Mouse (Mus musculus) CH12.LX (cell line): ENCODE results near the gene B3gnt7. TPM values are rescaled to one million over a fixed set of nuclear protein-coding genes. Genes with fewer than 3 reads are reported as not detected.

Experiments
- DNase-seq: peaks from one replicate; pipeline ENCODE4 v3.0.0-alpha.2; 2013; ENCODE audit errors: extremely low read depth
- H3K27ac ChIP-seq: 2 replicates; pipeline ENCODE4 v1.5.1; 2012; ENCODE audit warnings: low read depth, mild to moderate bottlenecking, control low read depth, moderate library complexity; ENCODE audit not compliant: insufficient read depth
- H3K27me3 ChIP-seq: replicated peaks from 2 replicates; pipeline ENCODE3; 2012; ENCODE audit warnings: inconsistent platforms
- H3K36me3 ChIP-seq, 2 experiments: replicated peaks in 1 of 2; 2 replicates each; pipeline versions ENCODE3 to v1.6.1; 2012; ENCODE audit warnings: inconsistent platforms in 1 of 2, low read length in 1 of 2, mild to moderate bottlenecking in 1 of 2, mixed read lengths in 1 of 2, moderate library complexity in 1 of 2; ENCODE audit not compliant: control insufficient read depth in 1 of 2, insufficient read depth in 1 of 2
- H3K4me1 ChIP-seq, 2 experiments: 2 replicates each; pipeline ENCODE4 v1.6.1; 2012; ENCODE audit warnings: inconsistent platforms in 1 of 2, moderate library complexity in 1 of 2; ENCODE audit not compliant: insufficient read depth in 2 of 2, control insufficient read depth in 1 of 2
- H3K4me2 ChIP-seq: 2 replicates; pipeline ENCODE4 v1.6.1; 2012; ENCODE audit warnings: low read depth, mild to moderate bottlenecking, control low read depth; ENCODE audit not compliant: poor library complexity, insufficient read depth, severe bottlenecking
- H3K4me3 ChIP-seq, 3 experiments: fragments of 150-350 bp in 1 of 3; sonication (generic) in 1 of 3; replicated peaks in 1 of 3; 2 replicates each; pipeline versions ENCODE3 to v1.5.1; 2011 to 2012; ENCODE audit warnings: low read depth in 2 of 3, low read length in 2 of 3, mild to moderate bottlenecking in 2 of 3, moderate library complexity in 2 of 3, control low read depth in 1 of 3, improper control_type of control experiment in 1 of 3, inconsistent platforms in 1 of 3, mixed read lengths in 1 of 3; ENCODE audit not compliant: poor library complexity in 1 of 3
- H3K79me2 ChIP-seq: replicated peaks from 2 replicates; pipeline ENCODE4 v1.6.1; 2012; ENCODE audit warnings: mild to moderate bottlenecking, moderate library complexity; ENCODE audit not compliant: control insufficient read depth, poor library complexity, insufficient read depth, severe bottlenecking; ENCODE audit errors: extremely low read depth
- H3K9ac ChIP-seq: 2 replicates; pipeline ENCODE4 v1.6.1; 2012; ENCODE audit warnings: low read depth, mild to moderate bottlenecking, control low read depth, moderate library complexity; ENCODE audit not compliant: insufficient read depth
- H3K9me3 ChIP-seq: replicated peaks from 2 replicates; pipeline ENCODE3; 2012; ENCODE audit warnings: low read length, inconsistent platforms, mixed read lengths
- CHD2 ChIP-seq: IDR thresholded peaks from 2 replicates; pipeline ENCODE4 v1.6.1; 2011; ENCODE audit warnings: low read length, improper control_type of control experiment
- CTCF ChIP-seq, 2 experiments: IDR thresholded peaks in 1 of 2; conservative IDR thresholded peaks in 1 of 2; 2 replicates each; pipeline ENCODE4 v1.5.1; 2011 to 2012; ENCODE audit warnings: low read depth in 2 of 2, low read length in 2 of 2, improper control_type of control experiment in 1 of 2, inconsistent platforms in 1 of 2, mild to moderate bottlenecking in 1 of 2, moderate library complexity in 1 of 2
- HCFC1 ChIP-seq: IDR thresholded peaks from 2 replicates; pipeline ENCODE4 v1.6.1; 2012; ENCODE audit warnings: low read depth, mild to moderate bottlenecking, inconsistent platforms, low read length, improper control_type of control experiment
- MAZ ChIP-seq: IDR thresholded peaks from 2 replicates; pipeline ENCODE4 v1.6.1; 2012; ENCODE audit warnings: low read depth, mild to moderate bottlenecking, inconsistent platforms, low read length, improper control_type of control experiment, moderate library complexity
- PAX5 ChIP-seq: IDR thresholded peaks from 2 replicates; pipeline ENCODE4 v1.6.1; 2012; ENCODE audit warnings: low read length, inconsistent platforms, mixed read lengths
- POLR2A ChIP-seq: IDR thresholded peaks from 2 replicates; pipeline ENCODE4 v1.6.1; 2011; ENCODE audit warnings: low read depth, mild to moderate bottlenecking, improper control_type of control experiment, low read length
- POLR2AphosphoS2 ChIP-seq: IDR thresholded peaks from 2 replicates; pipeline ENCODE4 v1.6.1; 2011; ENCODE audit warnings: low read depth, low read length, improper control_type of control experiment
- SIN3A ChIP-seq: IDR thresholded peaks from 2 replicates; pipeline ENCODE4 v1.6.1; 2012; ENCODE audit warnings: low read length, improper control_type of control experiment, inconsistent platforms
- SMC3 ChIP-seq: IDR thresholded peaks from 2 replicates; pipeline ENCODE4 v1.6.1; 2011; ENCODE audit warnings: low read depth, low read length, improper control_type of control experiment
- ZNF384 ChIP-seq: IDR thresholded peaks from 2 replicates; pipeline ENCODE4 v1.6.1; 2012; ENCODE audit warnings: low read depth, low read length, improper control_type of control experiment, inconsistent platforms
- dilution Hi-C: fragments of 300-500 bp; cut with MboI; formaldehyde crosslinking; loops from 2 replicates; pipeline ENCODE4 v1.14.3; 2020; ENCODE audit warnings: low sequenced_read_pairs; ENCODE audit not compliant: extremely low pct_unique_long_range_greater_than_20kb, extremely low pct_ligation_motif_present
- in situ Hi-C: fragments of 300-500 bp; cut with MboI; formaldehyde crosslinking; loops from 3 replicates; pipeline ENCODE4 v1.14.3; 2019; ENCODE audit warnings: low sequenced_read_pairs, low pct_ligation_motif_present, low pct_unique_long_range_greater_than_20kb, mixed read lengths
- polyA plus RNA-seq: library from polyadenylated mRNA; unstranded; fragments of >175 nt; gene quantifications from 2 replicates; pipeline ENCODE4 v1.2.1, GENCODE M21; 2012; ENCODE audit warnings: low read depth; ENCODE audit not compliant: insufficient read length
- total RNA-seq, 2 experiments: library from RNA; depleted of rRNA; stranded (reverse); fragments of 300-350 nt in 1 of 2; fragments of >200 nt in 1 of 2; gene quantifications; 2 replicates each; pipeline ENCODE4 v1.2.3; 2012 to 2014

The B3gnt7 gene
- total and polyA plus RNA-seq, 3 experiments = 0.17 TPM; not detected in 2

DNA sequence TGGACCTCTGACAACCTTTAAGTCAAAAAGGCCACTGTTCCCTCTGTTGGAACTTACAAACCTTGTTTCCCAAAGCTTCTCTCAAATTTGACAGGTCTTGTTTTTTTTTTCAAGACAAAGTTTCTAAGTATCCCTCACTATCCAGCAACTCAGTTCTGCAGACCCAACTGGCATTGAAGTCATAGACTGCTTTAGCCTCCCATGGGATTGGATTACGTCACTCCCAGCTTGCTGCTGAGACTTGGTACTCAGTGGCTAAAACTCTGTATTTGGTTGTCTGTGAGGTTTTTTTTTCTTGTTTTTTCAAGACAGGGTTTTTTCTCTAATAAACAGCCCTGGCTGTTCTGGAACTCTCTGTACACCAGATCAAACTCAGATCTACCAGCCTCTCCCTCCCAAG, 47.1 kb downstream of the B3gnt7 start:
- Histone ChIP-seq H3K36me3 (peaks cover 66 to 91% of the 10 kb centered on the region in 2 experiments), H3K27ac (no peak overlapping the region), H3K4me3 (no peak overlapping the region), H3K9me3 (no peaks in the 10 kb centered on the region), H3K9ac (no peak overlapping the region), H3K4me2 (no peak overlapping the region), H3K27me3 (no peaks in the 10 kb centered on the region), H3K4me1 (peaks cover 0 to 16% of the 10 kb centered on the region in 2 experiments; a peak in 2 of 4 replicates), H3K79me2 (peaks cover 14% of the 10 kb centered on the region)
- dilution Hi-C loops = loop anchor here (25.0 kb wide), 1 partner anchor 162 kb away; no protein-coding TSS in a partner anchor
- DNase-seq = no peak
- in situ Hi-C loops = no loop called here
- TF ChIP-seq ZNF384 = no peak
- TF ChIP-seq PAX5 = no peak
- TF ChIP-seq POLR2A = peak; percentile 3; the same call in 1 of the 2 replicates
- no peak for TF ChIP-seq SIN3A
- TF ChIP-seq MAZ = no peak
- TF ChIP-seq POLR2AphosphoS2 = 0 out of 2 replicates have a peak, but pooled peaks have one; percentile 3
- no peak for TF ChIP-seq SMC3

DNA sequence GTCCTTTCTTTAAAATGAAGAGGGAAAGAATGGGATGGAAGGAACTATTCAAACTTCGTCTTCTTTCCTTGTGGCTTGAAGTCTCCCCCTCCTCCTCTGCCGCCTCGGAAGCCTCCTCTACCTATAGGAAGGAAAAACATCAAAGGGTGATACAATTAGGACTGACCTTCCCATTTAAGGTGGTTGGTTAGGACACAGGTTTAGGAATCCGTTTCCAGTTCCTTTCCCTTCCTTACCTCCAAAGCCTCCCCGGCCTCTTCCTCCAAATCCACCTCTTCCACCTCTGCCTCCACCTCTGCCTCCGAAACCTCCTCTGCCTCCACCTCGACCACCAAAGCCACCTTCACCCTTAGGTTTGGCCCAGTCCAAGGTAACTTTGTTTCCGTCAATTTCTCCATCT, 47.9 kb downstream of the B3gnt7 start:
- Histone ChIP-seq H3K9ac (no peak overlapping the region), H3K27ac (no peak overlapping the region)
- DNase-seq = no peak
- no peak for TF ChIP-seq CTCF (conservative IDR thresholded peaks at IDR 0.05 in 1 of 2, IDR thresholded peaks at IDR 0.05 in 1 of 2; ENCODE audit: low read depth in 2 of 2, low read length in 2 of 2)
- TF ChIP-seq SMC3 = no peak
- 0 out of 2 replicates have a peak, but pooled peaks have one; percentile 20 for TF ChIP-seq POLR2A
- TF ChIP-seq POLR2AphosphoS2 = no peak
- TF ChIP-seq, all 38 proteins: peak for 1
- Histone ChIP-seq H3K4me3 (no peak overlapping the region), H3K36me3 (peaks cover 75 to 94% of the 10 kb centered on the region in 2 experiments), H3K79me2 (peaks cover 21% of the 10 kb centered on the region), H3K27me3 (no peaks in the 10 kb centered on the region), H3K9me3 (no peaks in the 10 kb centered on the region), H3K4me2 (no peak overlapping the region), H3K4me1 (peaks cover 0 to 25% of the 10 kb centered on the region in 2 experiments; a peak in 2 of 4 replicates)
- in situ Hi-C loops (no loop called here), dilution Hi-C loops (no loop called here)

DNA sequence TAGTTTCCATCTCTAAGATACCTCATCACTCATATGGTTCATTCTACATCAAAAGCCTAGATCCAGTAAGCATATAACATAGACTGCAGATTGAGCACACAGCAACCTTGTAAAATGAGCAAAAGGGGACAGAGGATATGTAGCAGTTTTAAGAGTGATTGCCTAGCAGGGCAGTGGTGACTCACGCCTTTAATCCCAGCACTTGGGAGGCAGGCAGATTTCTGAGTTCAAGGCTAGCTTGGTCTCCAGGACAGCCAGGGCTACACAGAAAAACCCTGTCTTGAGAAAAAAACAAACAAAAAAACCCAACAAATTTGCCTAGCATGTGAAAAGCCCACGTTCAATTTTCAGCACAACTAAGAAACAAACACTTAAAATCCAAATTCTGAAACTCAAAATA, 51.6 kb downstream of the B3gnt7 start:
- Histone ChIP-seq H3K9ac (no peak overlapping the region), H3K79me2 (peaks cover 50% of the 10 kb centered on the region)
- TF ChIP-seq CHD2 = peak; percentile 16; the same call in 1 of the 2 replicates
- TF ChIP-seq HCFC1 = no peak
- TF ChIP-seq SIN3A = 0 out of 2 replicates have a peak, but pooled peaks have one; percentile 23
- TF ChIP-seq, all 38 proteins: peak for 2
- no peak overlapping the region for H3K4me2 ChIP-seq
- H3K4me3 ChIP-seq = no peak overlapping the region
- no peaks in the 10 kb centered on the region for H3K9me3 ChIP-seq
- no peak for DNase-seq
- H3K27ac ChIP-seq = no peak overlapping the region
- dilution Hi-C loops = no loop called here
- H3K36me3 ChIP-seq = peaks cover 70 to 88% of the 10 kb centered on the region in 2 experiments
- no peaks in the 10 kb centered on the region for H3K27me3 ChIP-seq
- in situ Hi-C loops = no loop called here
- peaks cover 4 to 44% of the 10 kb centered on the region in 2 experiments for H3K4me1 ChIP-seq

Other genes with a start within 250 kb of the B3gnt7 start
- 87.6 and 129 TPM in 2 replicates for gene Psmd1, start 238.4 kb upstream of the B3gnt7 start, total RNA-seq (2012; rRNA removed)
- 134 and 156 TPM in 2 replicates for gene Psmd1, start 238.4 kb upstream of the B3gnt7 start, total RNA-seq (2014; rRNA removed)
- 191 and 196 TPM in 2 replicates for gene Psmd1, start 238.4 kb upstream of the B3gnt7 start, polyA plus RNA-seq
- 0.08 TPM in 1 of 2 replicates, not detected in the other for gene Htr2b, start 190.9 kb upstream of the B3gnt7 start, total RNA-seq (2012; rRNA removed)
- gene Htr2b, start 190.9 kb upstream of the B3gnt7 start, total RNA-seq (2014; rRNA removed) = not detected in 2 replicates
- 0.47 and 0.61 TPM in 2 replicates for gene Htr2b, start 190.9 kb upstream of the B3gnt7 start, polyA plus RNA-seq
- 0.47 and 1.6 TPM in 2 replicates for gene Gm21972, start 169.2 kb upstream of the B3gnt7 start, total RNA-seq (2012; rRNA removed)
- gene Gm21972, start 169.2 kb upstream of the B3gnt7 start, total RNA-seq (2014; rRNA removed) = 4.4 and 5.3 TPM in 2 replicates
- gene Gm21972, start 169.2 kb upstream of the B3gnt7 start, polyA plus RNA-seq = 38.2 and 78.8 TPM in 2 replicates
- gene Armc9, start 148.1 kb upstream of the B3gnt7 start, total RNA-seq (2012; rRNA removed) = 8.4 and 10.9 TPM in 2 replicates
- 14.3 and 15.5 TPM in 2 replicates for gene Armc9, start 148.1 kb upstream of the B3gnt7 start, total RNA-seq (2014; rRNA removed)
- 15.1 and 15.2 TPM in 2 replicates for gene Armc9, start 148.1 kb upstream of the B3gnt7 start, polyA plus RNA-seq
- 359 and 490 TPM in 2 replicates for gene Ncl, start 56.6 kb downstream of the B3gnt7 start, total RNA-seq (2012; rRNA removed)
- 176 and 184 TPM in 2 replicates for gene Ncl, start 56.6 kb downstream of the B3gnt7 start, total RNA-seq (2014; rRNA removed)
- gene Ncl, start 56.6 kb downstream of the B3gnt7 start, polyA plus RNA-seq = 2,617 and 2,771 TPM in 2 replicates
- 0.13 TPM in 1 of 2 replicates, not detected in the other for gene Nmur1, start 123.4 kb downstream of the B3gnt7 start, total RNA-seq (2012; rRNA removed)
- not detected in 2 replicates for gene Nmur1, start 123.4 kb downstream of the B3gnt7 start, total RNA-seq (2014; rRNA removed)
- 0.16 TPM in 1 of 2 replicates, not detected in the other for gene Nmur1, start 123.4 kb downstream of the B3gnt7 start, polyA plus RNA-seq
- gene Tex44, start 123.5 kb downstream of the B3gnt7 start, total RNA-seq (2012; rRNA removed) = not detected in 2 replicates
- gene Tex44, start 123.5 kb downstream of the B3gnt7 start, total RNA-seq (2014; rRNA removed) = not detected in 2 replicates
- not detected in 2 replicates for gene Tex44, start 123.5 kb downstream of the B3gnt7 start, polyA plus RNA-seq
- 2,835 and 3,525 TPM in 2 replicates for gene Ptma, start 223.9 kb downstream of the B3gnt7 start, total RNA-seq (2012; rRNA removed)
- 5,060 and 5,084 TPM in 2 replicates for gene Ptma, start 223.9 kb downstream of the B3gnt7 start, total RNA-seq (2014; rRNA removed)
- gene Ptma, start 223.9 kb downstream of the B3gnt7 start, polyA plus RNA-seq = 4,957 and 5,324 TPM in 2 replicates